Mouse (Mus musculus) spleen, postnatal 10 days (tissue): ENCODE data around the gene Atp1b3.
"Not testable (repeated sequence)": the region's sequence is repeated elsewhere in the genome, so short reads cannot be mapped to it uniquely, and the experiment has no call there.

Experiments used
- DNase-seq, 2 experiments: peaks; one replicate each; pipeline ENCODE4 v3.0.0; 2021 to 2022; ENCODE audit warnings: low spot score in 2 of 2

Gene Atp1b3

DNA sequence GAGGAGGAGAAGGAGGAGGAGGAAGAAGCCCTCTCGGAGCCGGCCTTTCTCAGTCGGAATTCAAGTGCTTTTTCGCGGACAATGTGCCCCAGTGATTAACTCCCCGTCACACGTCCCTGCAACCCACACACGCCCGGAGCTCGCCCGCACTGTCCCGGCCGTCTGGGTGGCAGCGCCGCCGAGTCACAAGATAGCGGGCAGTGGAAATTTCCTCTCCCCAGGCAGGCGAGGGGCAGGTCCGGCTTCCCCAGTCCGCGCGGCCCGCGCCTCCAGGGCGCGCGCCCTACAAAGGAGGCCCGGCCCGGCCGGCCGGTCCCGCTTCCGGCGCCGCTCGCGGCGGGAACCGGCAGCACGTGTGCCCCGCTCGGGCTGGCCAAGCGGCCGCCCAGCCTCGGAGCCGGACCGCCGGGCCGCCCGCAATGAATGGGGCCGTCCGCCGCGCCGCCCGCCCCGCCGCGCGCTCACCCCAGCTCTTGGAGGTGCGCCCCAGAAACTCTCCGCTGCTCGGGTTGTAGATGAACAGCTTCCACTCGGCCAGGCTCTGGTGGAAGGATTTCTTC, 581 bp downstream of the Atp1b3 start:
- peak; percentile 76 to 77 for DNase-seq

- DNase-seq, result no peak
Measured at GRCm38 (mm10) chr9:96360056-96360455, 4.2 kb downstream of the Atp1b3 start.

DNA sequence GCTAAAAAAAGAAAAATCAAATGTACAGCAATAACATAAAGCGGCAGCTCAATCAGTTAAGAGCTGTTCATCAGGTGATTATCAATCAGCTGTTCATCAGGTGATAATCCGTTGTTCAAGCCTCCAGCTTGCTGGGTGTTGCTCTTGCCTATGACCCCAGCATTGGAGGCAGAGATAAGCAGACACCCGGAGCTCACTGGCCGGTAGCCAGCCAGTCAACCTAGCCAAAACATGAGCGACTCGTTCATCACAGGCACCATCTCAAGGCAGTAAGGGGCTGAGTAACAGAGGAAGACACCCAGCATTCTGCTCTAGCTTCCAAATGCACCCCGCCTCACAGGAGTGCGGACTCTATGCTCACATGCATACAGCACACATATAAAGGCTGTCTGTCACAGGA, 10.4 kb downstream of the Atp1b3 start:
- DNase-seq, result peak; percentile 24 to 71

DNA sequence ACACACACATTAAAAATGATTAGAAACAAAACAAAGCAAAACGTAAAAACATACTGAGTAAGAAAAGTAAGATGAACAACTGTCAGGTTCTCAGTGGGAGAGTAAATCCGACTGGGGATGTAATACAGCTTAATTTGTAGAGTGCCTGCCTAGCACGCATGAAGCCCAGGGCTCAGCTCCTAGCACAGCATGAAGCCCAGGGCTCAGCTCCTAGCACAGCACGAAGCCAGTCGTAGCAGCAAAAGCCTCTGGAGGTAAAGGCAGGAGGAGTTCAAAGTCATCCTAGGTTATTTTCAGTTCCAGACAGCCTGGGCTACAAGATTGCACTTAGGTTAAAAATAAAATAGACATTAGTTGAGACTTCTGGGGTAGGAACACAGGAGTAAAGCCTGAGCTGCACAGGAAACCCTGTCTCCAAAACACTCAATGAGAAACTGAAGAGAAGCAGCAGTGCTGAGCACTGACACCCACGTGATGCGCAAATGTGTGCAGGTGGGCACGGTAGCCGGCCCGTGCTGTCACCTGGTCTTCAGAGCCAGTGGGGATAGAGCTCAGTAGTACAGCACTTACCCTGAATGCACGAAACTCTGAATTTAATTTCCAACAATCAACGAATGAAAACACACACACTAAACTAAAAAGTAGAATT, 11.0 kb downstream of the Atp1b3 start:
- no peak for DNase-seq

DNA sequence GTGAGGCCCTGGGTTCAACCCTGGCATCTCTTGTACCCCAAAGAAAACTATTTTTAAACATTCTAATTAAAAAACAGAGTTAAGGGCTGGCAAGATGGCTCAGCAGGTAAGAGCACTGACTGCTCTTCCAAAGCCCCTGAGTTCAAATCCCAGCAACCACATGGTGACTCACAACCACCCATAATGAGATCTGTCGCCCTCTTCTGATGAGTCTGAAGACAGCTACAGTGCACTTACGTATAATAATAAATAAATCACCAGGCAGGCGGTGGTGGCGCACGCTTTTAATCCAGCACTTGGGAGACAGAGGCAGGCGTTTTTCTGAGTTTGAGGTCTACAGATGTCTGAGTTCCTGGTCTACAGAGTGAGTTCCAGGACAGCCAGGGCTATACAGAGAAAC, 12.5 kb downstream of the Atp1b3 start:
- DNase-seq, result not testable (repeated sequence)

GRCm38 (mm10) chr9:96350476-96350875, 13.8 kb downstream of the Atp1b3 start:
- no peak for DNase-seq

DNA sequence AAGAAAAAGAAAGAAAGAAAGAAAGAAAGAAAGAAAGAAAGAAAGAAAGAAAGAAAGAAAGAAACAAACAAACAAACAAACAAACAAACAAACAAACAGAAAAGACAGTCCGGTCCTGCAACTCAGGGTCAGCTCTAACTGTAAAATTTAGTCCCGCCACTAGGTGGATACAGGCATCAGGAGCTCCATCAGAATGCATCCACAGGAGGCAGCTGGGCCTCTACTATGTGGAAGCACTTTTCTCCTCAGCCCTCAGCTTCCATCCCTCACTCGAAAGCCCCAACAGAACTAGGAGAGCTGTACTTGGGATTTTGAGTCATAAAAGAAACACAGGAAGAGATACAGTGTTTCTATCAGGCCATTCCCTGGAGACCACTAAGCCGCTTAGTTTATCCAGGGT, 14.2 kb downstream of the Atp1b3 start:
- peak in 1 of 2 experiments; percentile 63 for DNase-seq

DNA sequence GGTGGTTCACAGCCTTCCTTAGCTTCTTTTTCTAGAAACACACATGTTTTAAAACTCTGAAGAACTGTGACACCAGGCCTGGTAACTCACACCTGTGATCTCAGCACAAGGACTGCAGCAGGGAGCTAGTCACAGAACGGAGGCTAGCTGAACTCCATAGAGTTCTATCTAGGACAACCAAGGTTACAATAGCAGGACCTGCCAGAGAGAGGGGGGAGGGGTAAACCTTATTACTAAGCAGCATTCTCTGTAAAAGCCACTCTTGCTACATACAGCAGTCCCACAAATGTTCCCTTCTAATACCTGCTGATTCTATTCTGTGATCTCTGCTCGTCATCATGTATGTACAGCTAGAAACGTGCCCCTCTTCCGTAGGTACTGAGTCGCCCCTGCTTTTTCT, 15.4 kb downstream of the Atp1b3 start:
- no peak for DNase-seq

DNA sequence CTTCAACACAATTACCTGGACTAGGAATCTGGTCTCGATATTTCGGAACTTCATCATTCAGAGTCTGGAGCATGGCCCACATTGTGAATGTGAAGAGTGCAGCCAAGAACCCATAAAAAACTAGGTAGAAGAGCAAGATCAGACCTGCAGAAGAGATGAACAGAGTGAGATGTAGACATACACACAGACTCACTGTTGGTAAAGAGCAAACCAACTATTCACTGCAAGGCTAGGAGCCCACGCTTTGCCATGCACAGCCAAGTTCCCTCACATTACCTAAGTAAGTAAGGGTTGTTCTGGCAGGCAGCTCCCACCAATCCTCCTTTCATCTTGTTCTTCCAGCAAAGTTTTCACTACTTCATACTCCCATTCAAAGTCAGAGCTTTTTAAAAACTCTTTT, 18.5 kb downstream of the Atp1b3 start:
- no peak for DNase-seq

DNA sequence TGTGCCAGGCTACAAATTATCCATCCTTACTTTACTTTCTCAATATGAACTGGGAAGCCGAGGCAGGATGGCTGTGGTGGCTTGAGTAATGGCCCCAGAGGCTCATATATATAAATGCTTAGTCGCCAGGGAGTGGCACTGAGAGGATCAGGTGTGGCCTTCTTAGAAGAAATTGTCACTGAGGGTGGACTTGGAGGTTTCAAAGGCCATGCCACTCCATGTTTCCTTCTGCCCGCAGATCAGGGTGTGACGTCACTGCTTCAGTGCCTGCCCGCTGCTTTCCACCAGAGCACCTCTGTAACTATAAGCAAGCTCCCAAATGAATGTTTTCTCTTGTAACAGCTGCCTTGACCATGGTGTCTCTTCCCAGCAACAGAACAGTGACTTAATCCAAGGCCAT, 33.1 kb downstream of the Atp1b3 start:
- DNase-seq, result no peak

DNA sequence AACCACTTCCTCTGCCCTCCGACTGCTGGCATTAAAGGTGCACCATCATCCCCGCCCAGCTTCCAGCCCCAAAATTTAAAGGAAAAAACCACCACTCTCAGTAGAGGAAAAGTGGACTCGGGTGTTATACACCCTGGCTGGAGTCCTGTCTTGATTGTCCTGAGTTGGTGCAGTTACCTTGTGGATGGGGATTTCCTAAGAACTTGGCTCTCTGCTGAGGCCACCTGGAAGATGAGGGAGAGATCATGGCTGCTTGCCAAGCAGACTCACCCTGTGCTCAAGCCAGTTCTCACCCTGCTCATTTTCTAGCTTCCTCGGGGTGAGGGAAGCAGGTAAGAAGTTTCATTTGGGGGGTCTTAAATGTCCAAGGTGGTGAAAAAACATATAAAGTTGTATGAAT, 36.0 kb downstream of the Atp1b3 start:
- no peak for DNase-seq

DNA sequence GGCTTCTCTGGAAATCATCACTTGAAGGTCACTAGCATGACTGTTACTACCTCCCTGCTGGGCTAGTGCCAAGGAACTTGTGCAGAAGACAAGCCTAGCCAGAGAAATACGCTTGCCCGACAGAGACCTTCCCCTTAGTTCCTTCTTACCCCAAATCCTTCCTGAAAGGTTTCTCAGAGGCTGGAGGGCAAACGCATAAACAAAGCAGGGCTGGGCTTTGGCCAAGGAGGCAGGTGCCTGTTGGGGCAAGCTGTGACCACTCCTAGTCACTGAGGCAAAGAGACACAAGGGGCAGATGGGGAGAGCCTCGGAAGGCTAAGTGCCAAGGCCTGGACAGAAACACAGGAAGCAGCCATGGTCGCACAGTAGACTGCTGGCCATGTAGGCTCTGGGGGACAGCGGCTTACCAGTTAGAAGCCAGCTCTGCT, 37.7 kb downstream of the Atp1b3 start:
- DNase-seq, result no peak

DNA sequence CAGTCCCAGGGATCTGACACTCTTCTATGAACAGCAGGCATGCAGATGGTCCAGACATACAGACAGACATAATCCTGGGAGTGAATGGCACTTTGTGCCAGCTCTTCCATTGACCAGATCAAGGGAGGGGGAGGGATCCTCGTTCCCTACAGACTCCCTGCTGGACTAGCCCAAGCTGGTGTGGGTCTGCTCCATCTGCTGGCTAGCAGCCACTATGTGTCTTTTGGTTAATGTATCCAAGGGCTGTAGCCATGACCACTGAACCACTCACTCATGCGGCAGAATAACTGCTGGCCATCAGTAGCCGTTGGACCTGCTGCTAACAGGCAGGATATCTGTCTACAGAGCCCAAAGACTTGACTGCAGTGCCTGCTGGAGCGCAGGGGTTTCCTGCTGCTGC, 39.7 kb downstream of the Atp1b3 start:
- no peak for DNase-seq

GRCm38 (mm10) chr9:96322411-96323152, 41.7 kb downstream of the Atp1b3 start:
- no peak for DNase-seq

- DNase-seq, result no peak
Measured at GRCm38 (mm10) chr9:96320551-96320980, 43.7 kb downstream of the Atp1b3 start.

DNA sequence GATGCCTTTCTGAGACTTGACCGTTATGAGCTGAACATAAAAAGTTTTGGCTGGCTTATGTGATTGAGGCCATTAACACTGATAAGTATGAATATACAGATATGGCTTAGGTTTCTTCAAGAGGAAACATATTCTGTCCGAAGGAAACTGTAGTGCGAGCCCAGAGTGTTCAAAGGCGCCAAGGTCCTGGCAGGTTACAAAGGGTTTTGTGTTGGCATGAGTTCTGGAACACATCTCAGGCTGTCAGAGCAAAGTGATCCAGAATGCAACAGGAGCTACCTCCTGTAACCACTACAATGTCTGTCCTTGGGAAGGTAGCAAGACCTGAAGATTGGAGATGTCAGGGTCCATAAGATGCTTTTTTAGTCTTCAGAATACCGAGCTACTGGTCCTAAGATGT, 44.9 kb downstream of the Atp1b3 start:
- DNase-seq, result no peak

GRCm38 (mm10) chr9:96312074-96312473, 52.2 kb downstream of the Atp1b3 start:
- no peak for DNase-seq

DNA sequence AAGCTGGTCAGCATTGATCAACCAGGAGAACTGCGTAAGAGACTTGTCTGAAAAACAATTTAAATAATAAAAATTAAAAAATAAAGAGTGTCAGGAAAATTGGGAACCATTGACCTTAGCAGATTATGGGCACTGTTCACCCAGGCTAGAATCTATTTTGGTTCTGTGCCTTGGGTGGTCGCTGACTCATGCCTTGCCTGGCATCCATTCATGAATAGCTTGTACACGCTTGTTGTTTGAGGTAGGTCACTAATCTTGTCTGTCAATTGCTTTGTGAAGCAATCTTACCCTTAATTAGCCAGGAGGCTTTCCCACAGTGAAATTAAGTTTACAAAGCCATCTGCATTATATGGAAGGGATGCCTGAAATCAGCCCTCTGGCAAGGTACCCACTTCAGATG, 55.4 kb downstream of the Atp1b3 start:
- no peak for DNase-seq

- DNase-seq, result no peak
Measured at GRCm38 (mm10) chr9:96299324-96300008, 64.8 kb downstream of the Atp1b3 start.

DNA sequence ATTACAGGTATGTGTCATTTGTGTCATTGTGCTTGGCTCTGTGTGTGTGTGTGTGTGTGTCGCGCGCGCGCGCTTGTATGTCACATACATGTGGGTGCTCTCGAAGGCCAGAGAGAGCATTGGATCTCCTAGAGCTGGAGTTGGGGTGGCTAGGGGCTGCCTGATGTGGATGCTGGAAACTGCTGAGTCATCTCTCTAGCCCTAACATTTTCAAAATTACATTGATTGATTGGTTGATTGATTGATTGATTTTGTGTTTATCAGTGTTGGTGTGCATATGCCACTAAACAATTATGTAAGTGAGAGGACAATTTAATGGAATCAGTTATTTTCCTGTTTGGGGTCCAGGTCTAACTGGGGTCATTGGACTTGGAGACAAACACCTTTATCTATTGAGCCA, 72.1 kb downstream of the Atp1b3 start:
- no peak for DNase-seq

DNA sequence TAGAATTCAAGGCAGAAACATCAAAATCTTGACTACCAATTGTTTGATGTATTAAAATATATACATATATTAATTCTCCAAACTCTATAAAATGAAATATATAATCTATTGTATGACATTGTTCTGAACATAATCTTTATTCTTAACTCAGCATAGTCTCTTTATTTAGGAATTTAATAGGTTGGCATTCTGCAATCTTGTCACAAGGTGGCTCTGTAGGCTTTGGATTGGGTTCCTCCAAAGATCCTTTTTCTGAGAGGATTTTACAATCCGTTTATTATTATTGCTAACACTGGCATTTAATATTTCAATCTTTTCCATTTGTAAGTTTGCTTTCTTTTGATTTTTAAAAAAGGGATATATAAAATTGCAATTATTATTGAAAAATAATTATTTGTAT, 79.3 kb downstream of the Atp1b3 start:
- DNase-seq, result no peak
